Mouse (Mus musculus): ENCODE results near the gene Rpl29.
A peak's percentile ranks its signal among the peaks of the same experiment; 100 is the strongest.

The Rpl29 gene

DNA sequence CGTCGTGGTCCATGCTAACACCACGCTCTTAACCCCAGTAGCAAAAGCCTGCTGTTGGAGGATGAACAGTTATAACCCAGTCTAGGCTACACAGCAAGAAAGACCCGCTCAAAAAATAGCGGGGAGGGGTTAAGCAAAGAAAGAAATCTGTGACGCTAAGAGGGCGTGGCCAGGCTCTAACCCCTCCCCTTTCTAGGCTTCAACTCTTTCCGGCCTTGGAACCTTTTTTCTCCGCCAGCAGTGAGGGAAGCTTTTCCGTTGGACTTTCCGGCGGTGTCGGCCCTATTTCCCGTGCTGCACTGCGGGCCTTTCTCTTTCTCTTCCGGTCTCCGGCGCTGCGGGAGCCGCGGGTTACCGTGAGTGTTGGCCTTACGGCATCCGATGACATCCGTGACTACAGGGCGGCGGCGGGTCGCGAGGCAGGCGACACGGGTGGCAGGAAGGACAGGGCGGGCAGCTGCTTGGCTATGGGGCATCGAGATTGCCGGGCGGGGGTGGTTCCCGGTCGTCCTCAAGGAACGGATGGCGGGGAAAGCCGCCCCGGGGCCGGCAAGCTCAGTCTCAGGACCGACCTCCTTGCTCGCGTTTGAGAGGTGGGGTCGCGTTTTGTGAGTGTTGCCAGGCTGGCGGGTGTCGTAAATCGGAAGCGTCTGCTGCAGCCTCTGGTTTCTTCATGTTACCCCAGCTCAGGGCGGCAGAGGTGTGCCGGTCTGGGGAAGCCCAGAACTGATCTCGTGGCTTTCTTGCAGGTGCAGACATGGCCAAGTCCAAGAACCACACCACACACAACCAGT is at the start of gene Rpl29:
Gene Rpl29 (plus strand): TSS at position 234 of the 794 bp plus-strand sequence.
- DNase-seq (ENCODE audit: low spot score in 2 of 2) = peak; percentile 89 to 96

- DNase-seq (ENCODE audit: low spot score in 2 of 2) = peak in 1 of 2 experiments; percentile 58
These were observed 42.9 kb upstream of the Rpl29 start for GRCm38 (mm10) chr9:106386181-106386864.

DNA sequence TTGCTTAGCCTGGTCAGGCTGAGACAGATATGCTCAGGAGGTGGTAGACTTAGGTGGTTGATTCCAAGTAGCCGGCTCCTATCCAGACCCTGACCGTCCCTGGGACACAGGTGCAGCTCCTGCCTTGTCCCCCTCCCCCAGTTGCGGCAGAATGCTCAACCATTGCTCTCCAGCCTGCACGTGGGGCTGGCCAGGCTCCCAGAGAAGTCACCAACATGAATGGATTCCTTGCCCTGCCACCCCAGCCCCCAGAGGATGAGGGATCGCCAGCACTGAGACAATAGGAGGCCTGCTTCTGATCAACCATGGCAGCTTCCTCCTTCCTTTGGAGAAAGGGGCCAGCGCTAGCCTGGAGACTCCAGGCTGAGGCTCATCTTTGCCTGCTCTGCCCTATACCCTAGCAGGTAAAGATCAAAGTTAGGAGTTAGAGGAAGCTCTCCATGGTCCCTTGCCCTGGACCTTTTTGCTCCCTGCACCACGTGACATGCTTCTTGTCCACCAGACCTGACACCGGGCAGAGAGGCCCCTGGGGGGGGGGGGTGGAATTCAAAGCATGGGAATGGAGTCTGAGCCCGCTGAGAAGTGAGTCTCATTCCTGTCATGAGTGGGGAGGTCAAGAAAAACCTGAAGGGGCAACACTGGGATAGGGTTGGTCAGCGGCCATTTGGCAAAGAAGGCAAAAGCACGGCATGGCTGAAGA is 36.3 kb upstream of the Rpl29 start:
- DNase-seq (ENCODE audit: low spot score in 2 of 2) = no peak

- no peak for DNase-seq (ENCODE audit: low spot score in 2 of 2)
These were observed 35.7 kb upstream of the Rpl29 start for GRCm38 (mm10) chr9:106393548-106393947.

DNA sequence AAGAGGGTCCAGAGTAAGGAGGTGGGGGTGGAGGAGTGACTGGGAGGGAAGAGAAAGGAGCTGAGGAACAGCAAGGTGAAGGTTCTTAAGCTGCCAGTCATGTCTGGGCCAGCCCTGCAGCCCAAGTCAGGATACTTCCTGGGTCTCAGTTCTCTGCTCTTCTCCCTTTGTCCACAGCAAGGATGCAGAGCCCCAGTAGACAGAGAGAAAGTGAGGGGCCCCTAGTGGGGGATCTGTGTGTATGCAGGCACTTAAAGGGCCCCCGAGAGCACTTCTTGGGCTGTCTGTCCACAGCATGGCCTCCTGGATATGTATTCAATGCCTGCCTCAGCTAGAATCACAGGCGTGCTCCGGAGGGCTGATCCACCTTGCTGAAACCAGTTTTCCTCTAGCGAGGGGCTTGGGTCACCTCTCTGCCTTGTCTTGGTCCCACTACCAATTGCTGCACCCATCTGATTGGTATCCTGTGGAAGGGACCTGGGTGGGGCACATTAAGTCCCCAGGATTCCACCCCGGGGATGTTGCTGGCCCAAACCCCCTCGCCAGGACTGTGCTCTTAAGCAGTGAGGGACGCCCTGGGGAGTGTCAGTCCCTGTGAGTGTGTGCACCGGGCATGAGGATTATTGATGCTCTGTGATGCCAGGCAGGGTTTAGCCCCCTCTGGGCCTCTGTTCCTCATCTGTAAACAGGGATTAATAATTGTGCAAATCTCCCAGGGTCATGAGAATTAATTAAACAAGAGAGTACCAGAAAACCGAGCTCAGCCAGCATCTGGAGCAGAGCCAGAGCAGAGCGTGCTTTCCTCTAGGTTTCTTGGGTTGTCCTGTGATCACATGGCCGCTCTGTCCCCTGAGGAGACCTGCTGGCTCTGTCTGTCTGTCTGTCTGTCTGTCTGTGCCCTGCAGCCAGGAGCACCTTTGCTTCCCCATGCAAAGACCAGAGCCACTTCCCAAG is 34.3 kb upstream of the Rpl29 start:
- no peak for DNase-seq (ENCODE audit: low spot score in 2 of 2)

DNA sequence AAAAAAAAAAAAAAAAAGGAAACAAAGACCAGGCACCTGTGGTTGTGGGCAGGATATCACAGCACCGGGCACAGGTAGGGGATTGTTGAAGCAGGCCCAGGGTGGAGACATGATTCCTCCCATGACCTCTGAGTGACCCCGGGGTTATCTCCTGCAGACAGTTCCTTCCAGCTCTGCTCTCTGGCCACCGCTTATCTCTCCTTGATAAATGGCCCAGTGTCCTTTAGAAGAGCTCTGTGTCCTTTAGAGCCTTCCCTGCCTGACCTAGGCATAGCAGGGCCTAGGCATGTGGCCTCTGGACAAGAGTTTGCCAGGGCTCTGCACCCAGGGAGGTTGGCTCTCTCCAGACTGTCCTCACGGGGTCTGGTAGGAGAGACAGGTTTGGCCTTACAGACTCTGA is 31.5 kb upstream of the Rpl29 start:
- DNase-seq (ENCODE audit: low spot score in 2 of 2) = no peak

GRCm38 (mm10) chr9:106398667-106399311 is 30.5 kb upstream of the Rpl29 start:
- no peak for DNase-seq (ENCODE audit: low spot score in 2 of 2)

DNA sequence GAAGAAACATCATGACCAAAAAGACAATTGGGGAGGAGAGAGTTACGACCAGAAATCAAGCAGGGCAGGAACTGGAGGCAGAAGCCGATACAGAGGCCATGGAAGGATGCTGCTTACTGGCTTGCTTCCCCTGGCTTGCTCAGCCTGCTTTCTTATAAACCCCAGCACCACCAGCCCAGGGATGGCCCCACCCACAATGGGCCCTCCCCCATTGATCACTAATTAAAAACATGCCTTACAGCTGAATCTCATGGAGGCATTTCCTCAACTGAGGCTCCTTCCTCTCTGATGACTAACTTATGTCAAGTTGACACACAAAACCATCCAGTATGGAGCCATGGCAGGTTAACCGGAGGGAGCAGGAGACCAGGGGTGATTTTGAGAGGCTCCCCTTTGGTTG is 29.4 kb upstream of the Rpl29 start:
- DNase-seq (ENCODE audit: low spot score in 2 of 2) = no peak

DNA sequence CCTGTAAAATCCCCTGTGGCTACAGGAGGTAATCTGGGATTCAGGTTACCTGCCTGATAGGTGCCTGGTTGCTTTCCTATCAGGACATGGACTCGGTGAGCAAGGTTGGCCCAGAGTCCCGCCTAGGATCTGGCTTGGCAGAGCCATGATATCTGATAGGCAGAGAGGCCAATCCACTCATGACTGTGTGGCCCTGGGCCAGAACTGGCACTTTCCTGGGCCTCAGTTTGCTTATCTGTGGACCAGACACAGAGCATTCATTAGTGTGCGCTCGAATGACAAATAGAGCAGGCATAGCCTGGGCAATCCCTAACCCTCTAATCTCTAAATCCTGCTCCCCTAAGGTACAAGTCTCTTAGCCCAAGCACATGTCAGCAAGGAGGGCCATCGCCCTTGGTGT is 27.1 kb upstream of the Rpl29 start:
- no peak for DNase-seq (ENCODE audit: low spot score in 2 of 2)

- no peak for DNase-seq (ENCODE audit: low spot score in 2 of 2)
These were observed 26.5 kb upstream of the Rpl29 start for GRCm38 (mm10) chr9:106402607-106403375.

GRCm38 (mm10) chr9:106405275-106405674 is 24.0 kb upstream of the Rpl29 start:
- DNase-seq (ENCODE audit: low spot score in 2 of 2) = peak; percentile 80 to 81

- DNase-seq (ENCODE audit: low spot score in 2 of 2) = peak; percentile 78 to 80
These were observed 22.7 kb upstream of the Rpl29 start for GRCm38 (mm10) chr9:106406443-106407078.

- no peak for DNase-seq (ENCODE audit: low spot score in 2 of 2)
These were observed 20.2 kb upstream of the Rpl29 start for GRCm38 (mm10) chr9:106409096-106409495.

DNA sequence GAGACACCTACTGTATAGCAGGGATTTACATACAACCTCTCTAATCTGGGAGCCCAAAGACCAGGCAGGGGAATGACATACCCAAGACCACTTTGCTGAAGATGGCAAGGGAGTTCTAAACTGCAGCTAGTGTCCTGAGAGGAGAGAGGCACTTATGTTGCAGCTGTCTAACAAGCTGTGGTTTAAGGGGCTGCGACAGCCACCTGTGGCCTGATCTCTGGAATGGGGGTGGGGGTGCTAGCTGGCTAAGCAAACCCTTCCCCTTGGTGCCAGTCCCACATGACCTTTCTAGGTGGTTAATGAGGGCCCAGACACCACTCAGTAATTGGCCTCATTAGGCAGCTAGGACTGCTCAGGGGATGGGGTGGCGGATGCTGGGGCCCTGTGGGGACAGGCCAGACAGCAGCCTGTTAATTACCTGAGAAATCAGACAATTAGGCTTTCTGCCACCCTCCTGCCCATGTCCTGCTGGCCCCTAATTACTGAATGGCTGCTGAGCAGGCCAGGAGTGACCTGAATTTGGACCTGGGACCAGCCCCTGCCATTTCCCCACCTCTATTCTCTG is 19.1 kb upstream of the Rpl29 start:
- DNase-seq (ENCODE audit: low spot score in 2 of 2) = no peak

- no peak for DNase-seq (ENCODE audit: low spot score in 2 of 2)
These were observed 18.1 kb upstream of the Rpl29 start for GRCm38 (mm10) chr9:106411091-106411594.

- no peak for DNase-seq (ENCODE audit: low spot score in 2 of 2)
These were observed 17.5 kb upstream of the Rpl29 start for GRCm38 (mm10) chr9:106411729-106412128.

DNA sequence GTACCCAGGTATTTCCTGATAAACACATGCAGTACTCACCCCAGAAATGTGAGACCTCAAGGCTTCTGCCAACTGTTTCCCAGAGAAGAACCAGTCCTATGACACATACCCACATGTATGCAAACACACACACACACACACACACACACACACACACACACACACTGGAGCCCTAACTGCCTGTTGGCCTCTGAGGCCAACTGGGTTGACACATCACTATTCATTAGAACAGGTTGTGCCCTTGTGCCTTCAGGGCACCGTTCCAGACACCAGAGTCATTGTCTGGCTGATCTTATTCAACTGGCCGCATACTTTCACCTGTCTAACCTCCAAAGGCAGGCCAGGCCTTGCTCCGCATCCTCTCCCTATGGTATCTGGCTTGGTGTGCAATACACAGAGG is 17.0 kb upstream of the Rpl29 start:
- no peak for DNase-seq (ENCODE audit: low spot score in 2 of 2)

GRCm38 (mm10) chr9:106413606-106414005 is 15.6 kb upstream of the Rpl29 start:
- no peak for DNase-seq (ENCODE audit: low spot score in 2 of 2)

DNA sequence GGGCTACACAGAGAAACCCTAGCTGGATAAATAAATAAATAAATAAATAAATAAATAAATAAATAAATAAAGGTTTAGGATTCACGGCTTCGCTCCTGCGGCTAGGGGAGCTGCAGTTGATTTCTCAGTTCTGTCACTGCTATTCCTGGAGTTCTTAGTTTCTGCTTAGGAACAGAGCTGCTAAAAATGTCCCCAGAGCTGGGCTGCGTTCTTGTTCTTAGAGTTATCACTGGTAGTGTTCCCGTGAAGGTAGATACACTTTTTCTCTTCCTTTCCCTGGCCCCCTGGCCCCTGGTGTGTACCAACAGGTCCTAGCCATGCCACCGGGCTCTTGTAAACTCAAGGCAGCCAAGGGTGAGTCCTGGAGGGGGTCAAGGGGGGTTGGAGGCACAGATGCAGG is 12.4 kb upstream of the Rpl29 start:
- no peak for DNase-seq (ENCODE audit: low spot score in 2 of 2)

Data from heart, adult 9 months (tissue).